Mouse (Mus musculus): ENCODE measurements at regions not wholly inside any gene's neighbourhood (a gene's known extent, or its start where the extent isn't known, plus 50 kb on each side); places are given as distances from the start of the nearest gene placed in this dataset.
"Not testable (repeated sequence)": the region's sequence is repeated elsewhere in the genome, so short reads cannot be mapped to it uniquely, and the experiment has no call there.

GRCm38 (mm10) chr6:143443446-143443845, 276.4 kb downstream of the Etnk1 start:
- Histone ChIP-seq H3K4me1 (no peaks in the 10 kb centered on the region; the same call in 1 of the 2 replicates), H3K9me3 (no peaks in the 10 kb centered on the region), H3K4me3 (no peak overlapping the region), H3K27ac (no peak overlapping the region), H3K9ac (no peak overlapping the region), H3K36me3 (replicated peaks) (no peaks in the 10 kb centered on the region), H3K27me3 (replicated peaks) (no peaks in the 10 kb centered on the region), H3K4me2 (no peak overlapping the region)
- ATAC-seq (replicated peaks), result no peak
- whole genome bisulfite sequencing, result 91% methylated on average over 6 of the region's 6 CpGs

- WGBS, result 88% methylated on average over 3 of the region's 3 CpGs
Observed at GRCm38 (mm10) chr6:143444782-143445181, 277.8 kb downstream of the Etnk1 start.

GRCm38 (mm10) chr6:143445834-143446552, 279.0 kb downstream of the Etnk1 start:
- Histone ChIP-seq H3K9ac (no peak overlapping the region), H3K4me2 (no peak overlapping the region), H3K9me3 (no peaks in the 10 kb centered on the region), H3K36me3 (replicated peaks) (no peaks in the 10 kb centered on the region), H3K27me3 (replicated peaks) (no peaks in the 10 kb centered on the region), H3K4me3 (no peak overlapping the region), H3K4me1 (no peaks in the 10 kb centered on the region), H3K27ac (no peak overlapping the region)
- WGBS, result 77% methylated on average over 13 of the region's 13 CpGs
- ATAC-seq (replicated peaks), result no peak

More at GRCm38 (mm10) chr6:143444782-143445181, 277.8 kb downstream of the Etnk1 start:
- no peak overlapping the region for H3K4me2 ChIP-seq
- H3K9ac ChIP-seq, result no peak overlapping the region
- H3K4me1 ChIP-seq, result no peaks in the 10 kb centered on the region
- no peak for ATAC-seq (replicated peaks)
- no peaks in the 10 kb centered on the region for H3K27me3 ChIP-seq (replicated peaks)
- no peaks in the 10 kb centered on the region for H3K36me3 ChIP-seq (replicated peaks)
- no peak overlapping the region for H3K27ac ChIP-seq
- no peaks in the 10 kb centered on the region for H3K9me3 ChIP-seq
- H3K4me3 ChIP-seq, result no peak overlapping the region

- no peaks in the 10 kb centered on the region for H3K4me1 ChIP-seq
- H3K27ac ChIP-seq, result no peak overlapping the region
- H3K9ac ChIP-seq, result no peak overlapping the region
- no peaks in the 10 kb centered on the region for H3K36me3 ChIP-seq (replicated peaks)
- H3K4me2 ChIP-seq, result no peak overlapping the region
- H3K4me3 ChIP-seq, result no peak overlapping the region
- 72% methylated on average over 5 of the region's 5 CpGs for WGBS
- no peaks in the 10 kb centered on the region for H3K27me3 ChIP-seq (replicated peaks)
- no peak for ATAC-seq (replicated peaks)
- H3K9me3 ChIP-seq, result no peaks in the 10 kb centered on the region
Observed at GRCm38 (mm10) chr6:143447060-143447459, 280.0 kb downstream of the Etnk1 start.

- ATAC-seq (replicated peaks), result no peak
- Histone ChIP-seq H3K36me3 (replicated peaks) (no peaks in the 10 kb centered on the region), H3K9ac (no peak overlapping the region), H3K4me1 (no peaks in the 10 kb centered on the region), H3K4me3 (no peak overlapping the region), H3K9me3 (no peaks in the 10 kb centered on the region), H3K27ac (no peak overlapping the region), H3K27me3 (replicated peaks) (no peaks in the 10 kb centered on the region), H3K4me2 (no peak overlapping the region)
- WGBS, result 82% methylated on average over 4 of the region's 4 CpGs
Observed at GRCm38 (mm10) chr6:143449071-143449470, 282.1 kb downstream of the Etnk1 start.

- Histone ChIP-seq H3K27ac (no peak overlapping the region), H3K36me3 (replicated peaks) (no peaks in the 10 kb centered on the region), H3K9me3 (no peaks in the 10 kb centered on the region), H3K27me3 (replicated peaks) (no peaks in the 10 kb centered on the region), H3K4me2 (no peak overlapping the region), H3K4me3 (no peak overlapping the region), H3K4me1 (no peaks in the 10 kb centered on the region), H3K9ac (no peak overlapping the region)
- ATAC-seq (replicated peaks), result no peak
- 91% methylated on average over 6 of the region's 6 CpGs for WGBS
Observed at GRCm38 (mm10) chr6:143451869-143452268, 284.8 kb downstream of the Etnk1 start.

GRCm38 (mm10) chr6:143454695-143455218, 287.7 kb downstream of the Etnk1 start:
- H3K36me3 ChIP-seq (replicated peaks), result no peaks in the 10 kb centered on the region
- H3K27ac ChIP-seq, result no peak overlapping the region
- H3K4me2 ChIP-seq, result no peak overlapping the region
- ATAC-seq (replicated peaks), result no peak
- no peaks in the 10 kb centered on the region for H3K9me3 ChIP-seq
- WGBS, result 97% methylated on average over 9 of the region's 9 CpGs
- no peaks in the 10 kb centered on the region for H3K4me1 ChIP-seq
- H3K4me3 ChIP-seq, result no peak overlapping the region
- H3K27me3 ChIP-seq (replicated peaks), result no peaks in the 10 kb centered on the region
- no peak overlapping the region for H3K9ac ChIP-seq

- H3K4me2 ChIP-seq, result no peak overlapping the region
- 80% methylated on average over 12 of the region's 12 CpGs for WGBS
- H3K4me3 ChIP-seq, result no peak overlapping the region
- no peaks in the 10 kb centered on the region for H3K9me3 ChIP-seq
- H3K27me3 ChIP-seq (replicated peaks), result no peaks in the 10 kb centered on the region
- H3K36me3 ChIP-seq (replicated peaks), result no peaks in the 10 kb centered on the region
- no peak overlapping the region for H3K27ac ChIP-seq
- H3K9ac ChIP-seq, result no peak overlapping the region
- ATAC-seq (replicated peaks), result no peak
- 0 out of 2 replicates have a peak, but pooled peaks cover 4% of the 10 kb centered on the region for H3K4me1 ChIP-seq
Observed at GRCm38 (mm10) chr6:143464907-143465537, 298.0 kb downstream of the Etnk1 start.

GRCm38 (mm10) chr6:143472676-143473075, 305.7 kb downstream of the Etnk1 start:
- not testable (repeated sequence) for H3K36me3 ChIP-seq (replicated peaks); H3K4me1 ChIP-seq; H3K4me3 ChIP-seq; ATAC-seq (replicated peaks); H3K4me2 ChIP-seq; H3K27ac ChIP-seq; H3K27me3 ChIP-seq (replicated peaks); H3K9me3 ChIP-seq; H3K9ac ChIP-seq
- WGBS, result 96% methylated on average over 12 of the region's 12 CpGs

- ATAC-seq (replicated peaks), result no peak
- Histone ChIP-seq H3K27me3 (replicated peaks) (no peaks in the 10 kb centered on the region), H3K27ac (no peak overlapping the region), H3K4me1 (no peaks in the 10 kb centered on the region), H3K9me3 (no peaks in the 10 kb centered on the region), H3K9ac (no peak overlapping the region), H3K4me2 (no peak overlapping the region), H3K4me3 (no peak overlapping the region), H3K36me3 (replicated peaks) (no peaks in the 10 kb centered on the region)
- 80% methylated on average over 5 of the region's 5 CpGs for WGBS
Observed at GRCm38 (mm10) chr6:143474396-143474795, 307.4 kb downstream of the Etnk1 start.

- no peak overlapping the region for H3K4me3 ChIP-seq
- H3K27me3 ChIP-seq (replicated peaks), result no peaks in the 10 kb centered on the region
- H3K9ac ChIP-seq, result no peak overlapping the region
- H3K9me3 ChIP-seq, result no peaks in the 10 kb centered on the region
- H3K27ac ChIP-seq, result no peak overlapping the region
- no peak for ATAC-seq (replicated peaks)
- H3K4me2 ChIP-seq, result no peak overlapping the region
- whole genome bisulfite sequencing, result 80% methylated on average over 7 of the region's 7 CpGs
- H3K4me1 ChIP-seq, result no peaks in the 10 kb centered on the region
- no peaks in the 10 kb centered on the region for H3K36me3 ChIP-seq (replicated peaks)
Observed at GRCm38 (mm10) chr6:143475296-143475695, 308.3 kb downstream of the Etnk1 start.

GRCm38 (mm10) chr6:143477396-143477795, 310.4 kb downstream of the Etnk1 start:
- Histone ChIP-seq H3K36me3 (replicated peaks) (no peaks in the 10 kb centered on the region), H3K4me3 (no peak overlapping the region), H3K4me1 (no peaks in the 10 kb centered on the region), H3K9ac (no peak overlapping the region), H3K27ac (no peak overlapping the region), H3K4me2 (no peak overlapping the region), H3K27me3 (replicated peaks) (no peaks in the 10 kb centered on the region), H3K9me3 (no peaks in the 10 kb centered on the region)
- WGBS, result 94% methylated on average over 2 of the region's 2 CpGs
- no peak for ATAC-seq (replicated peaks)

- Histone ChIP-seq H3K27me3 (replicated peaks) (no peaks in the 10 kb centered on the region), H3K4me1 (no peaks in the 10 kb centered on the region), H3K4me2 (no peak overlapping the region), H3K4me3 (no peak overlapping the region), H3K9ac (no peak overlapping the region), H3K36me3 (replicated peaks) (no peaks in the 10 kb centered on the region), H3K9me3 (no peaks in the 10 kb centered on the region), H3K27ac (no peak overlapping the region)
- no peak for ATAC-seq (replicated peaks)
- WGBS, result 77% methylated on average over 7 of the region's 7 CpGs
Observed at GRCm38 (mm10) chr6:143479239-143479638, 312.2 kb downstream of the Etnk1 start.

Data from midbrain, embryonic 15.5 days (tissue).